Mouse (Mus musculus) right cerebral cortex, adult 18-20 months (tissue): ENCODE results near the gene AC129217.1.

ENCODE experiments used
- DNase-seq: peaks from one replicate; pipeline ENCODE4 v3.0.0; 2022; ENCODE audit warnings: mixed read lengths

Gene AC129217.1

DNA sequence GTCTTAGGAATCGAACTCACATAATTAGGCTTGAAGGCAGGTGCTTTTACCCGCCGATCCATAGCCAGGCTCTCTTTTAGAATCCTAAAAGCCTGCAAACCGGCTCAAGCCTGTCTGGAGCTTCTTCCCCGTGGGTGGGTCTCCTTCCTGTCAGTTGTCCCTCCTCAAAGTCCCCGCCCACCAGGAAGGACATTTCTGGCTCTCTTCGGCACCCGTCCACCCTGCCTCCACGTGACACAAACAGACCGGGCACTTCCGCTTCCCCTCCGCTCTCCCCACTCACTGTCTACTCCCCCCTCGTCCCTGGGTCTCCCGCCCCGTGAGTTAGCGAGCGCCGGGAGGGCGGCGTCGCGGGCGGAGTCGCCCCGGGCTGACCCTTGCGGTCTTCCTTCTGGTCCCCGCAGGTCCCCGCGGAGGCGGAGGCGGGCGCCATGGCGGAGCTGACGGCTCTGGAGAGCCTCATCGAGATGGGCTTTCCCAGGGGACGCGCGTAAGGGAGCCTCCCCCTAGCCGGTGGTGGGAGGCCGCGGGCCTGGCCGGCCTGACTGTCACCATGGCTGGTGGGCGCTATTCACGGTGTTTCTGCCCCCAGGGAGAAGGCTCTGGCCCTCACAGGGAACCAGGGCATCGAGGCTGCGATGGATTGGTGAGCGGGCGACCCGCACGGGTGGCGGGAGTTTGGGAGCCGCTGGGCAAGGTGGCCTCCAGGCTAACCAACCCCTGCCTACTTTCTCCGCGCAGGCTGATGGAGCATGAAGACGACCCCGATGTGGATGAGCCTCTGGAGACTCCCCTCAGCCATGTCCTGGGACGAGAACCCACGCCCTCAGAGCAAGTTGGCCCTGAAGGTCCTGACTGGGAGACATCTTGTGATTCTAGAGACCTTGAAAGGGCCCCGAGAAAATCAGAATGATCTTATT, 42.0 kb downstream of the AC129217.1 start, which contains the start of gene Ubxn1:
Ubxn1 (plus strand) TSS at position 230 of the 920 bp plus-strand sequence.
- DNase-seq = peak; percentile 98

DNA sequence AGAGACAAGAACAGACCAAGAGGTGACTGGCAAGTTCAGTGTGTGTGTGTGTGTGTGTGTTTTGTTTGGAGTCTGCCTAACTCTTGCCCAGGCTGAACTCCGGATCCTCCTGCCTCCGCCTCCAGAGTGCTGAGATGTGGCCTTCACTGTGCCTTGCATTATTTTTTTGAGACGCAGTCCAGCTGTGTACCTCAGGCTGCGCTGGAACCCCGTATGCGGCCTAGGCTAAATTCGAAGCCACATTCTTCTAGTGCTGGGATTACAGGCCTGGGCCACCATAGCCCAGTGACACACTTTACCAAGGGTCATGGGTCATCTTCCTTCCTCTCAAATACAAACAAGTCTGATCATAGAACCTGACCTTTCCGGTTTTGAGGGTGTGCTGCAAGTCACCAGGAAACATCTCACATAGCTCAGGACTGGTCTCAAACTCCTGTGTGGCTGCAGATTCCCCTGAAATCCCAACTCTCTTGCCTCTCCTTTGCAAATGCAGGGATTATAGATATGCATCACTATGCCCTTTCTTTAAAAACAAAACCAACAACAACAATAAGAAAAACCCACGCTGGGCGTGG, 42.8 kb downstream of the AC129217.1 start:
- DNase-seq = no peak

DNA sequence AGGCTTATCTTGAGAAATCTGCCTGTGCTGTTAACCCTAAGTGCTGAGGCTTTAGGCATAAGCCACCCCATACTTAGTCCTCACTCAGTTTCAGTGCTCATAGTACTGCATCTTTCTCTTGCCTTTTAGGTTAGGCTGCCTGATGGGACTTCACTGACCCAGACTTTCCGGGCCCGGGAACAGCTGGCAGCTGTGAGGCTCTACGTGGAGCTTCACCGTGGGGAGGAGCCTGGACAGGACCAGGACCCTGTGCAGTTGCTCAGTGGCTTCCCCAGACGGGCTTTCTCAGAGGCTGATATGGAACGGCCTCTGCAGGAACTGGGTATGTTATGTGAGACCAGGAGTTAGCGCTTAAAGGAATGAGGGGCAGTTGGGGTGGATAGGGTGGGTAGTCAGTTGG, 45.5 kb downstream of the AC129217.1 start:
- no peak for DNase-seq

DNA sequence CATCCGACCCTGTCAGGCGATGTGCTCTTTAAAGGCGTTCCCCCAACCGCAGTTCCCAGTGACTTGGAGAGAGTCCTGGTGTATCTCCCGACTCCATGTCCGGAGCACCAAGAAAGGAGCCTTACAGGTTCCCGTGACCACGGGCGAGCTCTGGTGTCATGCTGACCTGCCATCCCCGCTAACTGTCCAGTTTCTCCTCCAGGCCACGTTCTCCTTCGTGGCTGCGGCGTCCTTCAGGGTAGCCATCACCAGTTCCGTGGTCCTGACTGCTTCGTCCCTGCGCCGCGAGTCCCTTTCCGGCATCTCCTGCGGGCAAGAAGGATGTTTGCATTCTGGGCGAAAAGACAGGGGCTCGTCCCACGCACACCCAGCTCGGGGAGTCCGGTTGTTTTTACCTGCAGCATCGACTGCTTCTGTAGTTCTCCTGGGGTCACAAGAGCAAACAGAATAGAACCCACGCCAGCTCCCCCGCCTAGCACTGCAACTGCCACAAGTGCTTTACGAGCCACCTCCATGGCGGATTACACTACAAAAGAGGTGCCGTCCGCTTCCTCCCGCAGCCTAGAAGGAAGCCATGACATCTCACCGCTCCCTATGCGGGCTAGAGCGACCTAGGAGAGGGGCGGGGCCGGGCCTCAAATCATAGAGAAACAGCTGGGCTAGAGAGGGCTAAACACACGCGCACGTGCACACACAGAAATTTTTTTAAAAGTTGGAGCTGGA, 50.9 kb downstream of the AC129217.1 start, which contains the start of gene Uqcc3:
Uqcc3 (minus strand) TSS at position 613 of the 723 bp plus-strand sequence.
- DNase-seq = peak; percentile 92

DNA sequence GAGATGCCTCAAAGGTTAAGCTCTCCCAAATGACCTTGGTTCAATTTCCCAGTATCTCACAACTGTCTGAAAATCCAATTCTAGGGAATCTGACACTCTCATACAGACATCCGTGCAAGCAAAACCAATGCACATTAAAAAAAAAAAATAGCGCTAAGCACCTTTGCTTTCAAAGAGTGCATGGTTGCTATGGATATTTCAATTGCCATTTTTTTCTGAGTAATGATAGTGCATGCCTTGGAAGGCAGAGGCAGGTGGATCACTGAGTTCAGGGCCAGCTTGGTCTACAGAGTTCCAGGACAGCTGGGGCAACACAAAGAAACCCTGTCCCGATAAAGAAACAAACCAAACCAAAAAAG, 51.4 kb downstream of the AC129217.1 start:
- no peak for DNase-seq

DNA sequence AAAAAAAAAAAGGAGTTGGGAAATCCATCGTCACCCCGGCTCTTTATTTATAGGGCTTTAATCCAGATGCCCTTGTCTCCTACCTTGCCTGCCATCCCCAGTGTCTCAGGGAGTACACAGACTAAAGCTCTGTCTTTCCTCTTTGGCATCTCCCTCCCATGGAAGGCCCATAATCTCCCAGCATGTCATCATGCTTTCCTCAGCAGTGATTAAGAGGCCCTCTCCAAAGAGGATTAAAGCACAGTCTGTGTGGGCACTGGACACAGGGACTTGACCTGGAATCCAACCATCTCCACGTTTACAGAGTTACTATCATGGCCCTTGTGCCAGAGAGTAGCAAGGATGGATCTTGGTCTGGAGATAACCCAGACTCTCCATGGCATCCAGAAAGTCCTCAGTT, 54.0 kb downstream of the AC129217.1 start, which contains the start of the genes Lbhd1 and Gm49403:
Lbhd1 (plus strand) TSS at position 117 of the 400 bp plus-strand sequence.
Gm49403 (plus strand) TSS at position 315 of the 400 bp plus-strand sequence.
- no peak for DNase-seq

DNA sequence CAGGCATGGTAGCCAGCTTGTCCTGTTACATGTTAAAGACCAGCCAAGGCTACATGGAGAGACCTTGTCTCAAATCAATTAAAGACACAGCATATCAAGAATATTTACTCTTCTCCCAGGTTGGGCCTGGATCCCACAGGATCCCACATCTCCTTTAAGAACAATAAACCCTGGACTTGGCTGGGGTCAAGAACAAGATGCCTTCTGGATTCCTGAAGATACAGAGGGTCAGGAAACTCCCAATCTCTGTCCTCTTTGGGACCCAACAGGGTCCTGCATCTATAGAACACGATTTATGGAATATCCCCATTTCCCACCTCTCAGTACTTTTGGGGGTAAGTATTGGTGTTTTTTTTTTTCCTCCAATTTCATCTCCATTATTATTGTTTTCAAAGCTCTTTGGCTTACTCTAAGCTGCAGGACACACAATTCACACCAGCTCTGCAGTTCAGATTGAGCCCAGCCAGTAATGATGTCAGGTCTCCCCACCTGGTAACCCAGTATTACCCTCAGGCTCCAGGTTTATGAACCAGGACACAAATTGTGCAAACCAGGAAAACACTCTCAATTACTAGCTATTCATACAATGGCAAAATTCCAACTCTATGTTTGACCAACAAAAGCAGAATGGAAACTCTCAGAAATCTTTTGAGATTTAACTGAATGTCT, 57.5 kb downstream of the AC129217.1 start:
- no peak for DNase-seq

DNA sequence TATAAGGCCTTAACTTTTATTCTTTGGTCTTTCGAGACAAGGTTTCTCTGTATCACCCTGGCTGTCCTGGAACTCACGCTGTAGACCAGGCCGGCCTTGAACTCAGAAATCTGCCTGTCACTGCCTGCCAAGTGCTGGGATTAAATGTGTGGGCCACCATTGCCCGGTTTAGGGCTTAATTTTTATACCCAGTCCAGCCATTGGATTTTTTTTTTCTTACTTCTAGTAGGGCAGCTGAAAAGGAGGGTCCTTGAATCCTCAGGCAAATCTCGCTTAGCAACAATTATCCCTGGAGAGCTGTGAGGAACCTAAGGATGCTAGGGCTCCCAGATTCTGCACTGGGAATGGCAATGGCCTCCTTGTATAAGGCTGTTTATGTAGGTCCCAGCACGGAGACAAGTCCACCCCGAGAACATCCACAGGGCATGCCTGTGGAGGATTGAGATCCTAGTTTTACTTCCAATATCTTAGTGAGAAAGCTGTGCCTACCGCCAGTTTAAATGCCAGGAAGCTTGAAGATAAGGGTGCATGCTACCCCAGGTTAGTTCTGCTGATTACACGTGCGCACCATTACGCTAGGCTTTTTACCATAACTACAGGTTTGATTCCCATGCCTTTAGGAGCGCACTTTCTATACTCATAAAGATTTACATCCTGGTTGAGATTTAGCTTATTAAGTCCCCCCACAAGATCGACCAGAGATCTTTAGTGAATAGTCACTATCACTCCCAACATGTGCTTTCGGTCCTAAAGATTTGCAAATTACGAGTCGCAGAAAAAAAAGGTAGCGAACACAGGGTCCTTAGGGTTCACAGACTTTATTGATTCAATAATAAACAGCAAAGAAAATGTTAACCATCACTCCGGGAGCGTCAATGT, 58.3 kb downstream of the AC129217.1 start:
- DNase-seq = no peak

DNA sequence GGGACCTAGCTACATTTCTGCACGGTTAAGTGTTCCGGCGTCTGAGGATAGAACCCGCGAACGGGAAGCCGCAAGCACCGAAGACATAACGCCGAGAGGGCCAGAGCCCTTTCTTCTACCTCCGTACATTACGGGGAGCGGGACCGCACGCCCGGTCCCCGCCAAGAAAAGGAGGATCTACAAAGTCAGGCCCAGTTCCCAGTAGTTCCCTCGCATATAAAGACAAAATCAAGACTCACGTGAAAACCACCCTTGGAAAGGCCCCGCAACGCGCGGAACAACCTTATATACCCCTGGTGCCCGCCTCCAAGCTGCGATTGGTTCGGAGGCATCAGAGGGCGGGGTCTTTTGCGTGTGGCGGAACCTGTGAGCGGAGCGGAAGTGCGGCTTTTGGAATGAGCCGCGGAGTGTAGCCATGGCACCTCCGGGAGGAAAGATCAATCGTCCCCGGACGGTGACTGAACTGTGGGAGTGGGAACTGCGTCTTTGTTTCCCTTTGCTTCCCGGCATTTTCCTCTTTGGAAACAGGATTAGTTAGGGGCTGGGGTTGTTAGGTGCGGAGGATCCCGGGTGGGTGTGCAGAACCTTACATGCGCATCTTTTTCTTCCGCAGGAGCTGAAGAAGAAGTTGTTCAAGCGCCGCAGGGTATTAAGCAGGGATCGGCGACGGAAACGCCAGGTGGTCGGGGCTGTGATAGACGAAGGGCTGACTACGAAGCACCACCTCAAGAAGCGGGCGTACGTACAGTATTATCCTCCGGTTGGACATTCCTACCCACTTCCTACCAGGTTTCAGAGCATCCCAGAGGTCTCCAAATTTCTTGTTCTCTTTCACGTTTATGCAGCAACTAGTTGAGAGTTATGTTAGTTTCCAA, 59.2 kb downstream of the AC129217.1 start, which contains the start of the genes 1810009A15Rik and Gm49416:
1810009A15Rik (plus strand) TSS at position 343 of the 875 bp plus-strand sequence.
Gm49416 (plus strand) TSS at position 416 of the 875 bp plus-strand sequence.
- DNase-seq = peak; percentile 96
